Mouse (Mus musculus) spleen, postnatal 0 days (tissue): Measurements from ENCODE around the gene Tspan15. TPM values are rescaled to one million over a fixed set of nuclear protein-coding genes. Genes with fewer than 3 reads are reported as not detected.

Source experiments
- polyA plus RNA-seq: library from polyadenylated mRNA; unstranded; fragments of >200 nt; fragmentation: Nextera tagmentation; extraction: Ambion mirVana; gene quantifications from 2 replicates; pipeline ENCODE4 v1.2.1, GENCODE M21; 2015

Tspan15 gene
- 25.9 and 30.0 TPM in 2 replicates for polyA plus RNA-seq

GRCm38 (mm10) chr10:62230708-62231394 lies at the start of gene Tspan15:
Gene Tspan15 (minus strand): TSS chr10:62231251.

GRCm38 (mm10) chr10:62252000-62252488 lies 21.0 kb upstream of the Tspan15 start, which contains the start of gene Tacr2:
Gene Tacr2 (plus strand): TSS chr10:62252438.

GRCm38 (mm10) chr10:62143820-62144219 lies 87.2 kb downstream of the Tspan15 start, which contains the start of gene Fam241b:
Gene Fam241b (minus strand): TSS chr10:62143920.

Other genes starting within 250 kb of the Tspan15 start
- gene Neurog3, start 98.2 kb downstream of the Tspan15 start, polyA plus RNA-seq: not detected in 2 replicates
- gene Fam241b, start 87.3 kb downstream of the Tspan15 start, polyA plus RNA-seq: 1.2 and 1.4 TPM in 2 replicates
- 0.26 and 0.34 TPM in 2 replicates for gene Tacr2, start 21.2 kb upstream of the Tspan15 start, polyA plus RNA-seq
- gene Hk1, start 148.7 kb upstream of the Tspan15 start, polyA plus RNA-seq: 74.6 and 83.2 TPM in 2 replicates
- not detected in 2 replicates for gene Hkdc1, start 191.2 kb upstream of the Tspan15 start, polyA plus RNA-seq
- 0.25 and 0.26 TPM in 2 replicates for gene 4930507D05Rik, start 218.2 kb upstream of the Tspan15 start, polyA plus RNA-seq
- gene Supv3l1, start 218.5 kb upstream of the Tspan15 start, polyA plus RNA-seq: 14.1 and 14.2 TPM in 2 replicates